Mouse (Mus musculus): ENCODE measurements around the gene Lsp1.

The Lsp1 gene

GRCm38 (mm10) chr7:142445324-142445723, 15.3 kb upstream of the Lsp1 start:
- no peak for DNase-seq

- no peak for DNase-seq
Observed at GRCm38 (mm10) chr7:142446264-142446663, 14.3 kb upstream of the Lsp1 start.

GRCm38 (mm10) chr7:142449038-142449617, 11.5 kb upstream of the Lsp1 start:
- no peak for DNase-seq

GRCm38 (mm10) chr7:142454706-142455105, 5.9 kb upstream of the Lsp1 start:
- no peak for DNase-seq

GRCm38 (mm10) chr7:142455251-142455650, 5.4 kb upstream of the Lsp1 start:
- DNase-seq, result no peak

GRCm38 (mm10) chr7:142456806-142457205, 3.8 kb upstream of the Lsp1 start:
- DNase-seq, result no peak

GRCm38 (mm10) chr7:142457227-142457811, 3.3 kb upstream of the Lsp1 start:
- DNase-seq, result peak; percentile 17

- no peak for DNase-seq
Observed at GRCm38 (mm10) chr7:142458026-142458425, 2.6 kb upstream of the Lsp1 start.

- no peak for DNase-seq
Observed at GRCm38 (mm10) chr7:142458676-142459298, 1.8 kb upstream of the Lsp1 start.

- DNase-seq, result no peak
Observed at GRCm38 (mm10) chr7:142459299-142459691, 1.3 kb upstream of the Lsp1 start.

- DNase-seq, result no peak
Observed at GRCm38 (mm10) chr7:142461446-142461845, 837 bp downstream of the Lsp1 start.

GRCm38 (mm10) chr7:142462190-142462589, 1.6 kb downstream of the Lsp1 start:
- DNase-seq, result no peak

GRCm38 (mm10) chr7:142462594-142463078, 2.0 kb downstream of the Lsp1 start:
- no peak for DNase-seq

- DNase-seq, result peak; percentile 19
Observed at GRCm38 (mm10) chr7:142470171-142470691, 9.6 kb downstream of the Lsp1 start.

- DNase-seq, result peak; percentile 59
Observed at GRCm38 (mm10) chr7:142470808-142471413, 10.3 kb downstream of the Lsp1 start.

GRCm38 (mm10) chr7:142471414-142471861, 10.8 kb downstream of the Lsp1 start:
- DNase-seq, result no peak

GRCm38 (mm10) chr7:142471884-142472570, 11.4 kb downstream of the Lsp1 start:
- DNase-seq, result no peak

- no peak for DNase-seq
Observed at GRCm38 (mm10) chr7:142472936-142473335, 12.3 kb downstream of the Lsp1 start.

- no peak for DNase-seq
Observed at GRCm38 (mm10) chr7:142473476-142473875, 12.9 kb downstream of the Lsp1 start.

- peak; percentile 20 for DNase-seq
Observed at GRCm38 (mm10) chr7:142474799-142475198, 14.2 kb downstream of the Lsp1 start.

- no peak for DNase-seq
Observed at GRCm38 (mm10) chr7:142475641-142476040, 15.0 kb downstream of the Lsp1 start.

- DNase-seq, result no peak
Observed at GRCm38 (mm10) chr7:142476271-142476670, 15.7 kb downstream of the Lsp1 start.
